In genomic region chr9:18744639-18745038, GRCm38 (mm10) we compare ENCODE assay signal across 10 mouse cellular contexts. TPM values are rescaled to one million over a fixed set of nuclear protein-coding genes. Genes with fewer than 3 reads are reported as not detected.
DNase-seq lines count a peak whose midpoint lies in the region; ATAC-seq lines count a peak whose summit lies in the region.
"Had no signal": no experiment of that assay in that cellular context is flagged by ENCODE, and none has a peak within 500 bp of the region (broad histone marks: within the 10 kb centered on the region; RNA-seq: fewer than 3 reads in every experiment).

No protein-coding gene starts in this region.

- 29% methylated on average over 5 of the region's 5 CpGs for WGBS in hindbrain, embryonic 11.5 days
- WGBS in hindbrain, embryonic 10.5 days: 28% methylated on average over 5 of the region's 5 CpGs

- no peak overlapping the region for H3K4me3 ChIP-seq in hindbrain, embryonic 11.5 days (ENCODE audit: low read depth, low read length)
- no peak overlapping the region for H3K4me3 ChIP-seq in hindbrain, embryonic 10.5 days

- ATAC-seq in hindbrain, embryonic 11.5 days (ENCODE audit: low FRiP score): no peak
- peak; percentile 58; the same call in 1 of the 2 replicates for ATAC-seq in common myeloid progenitor, adult 5-6 weeks (replicated peaks; ENCODE audit: low read depth, poor library complexity, severe bottlenecking)

- H3K4me2 ChIP-seq in hindbrain, embryonic 11.5 days (replicated peaks; ENCODE audit: low read depth, low read length): no peak overlapping the region

- peak; percentile 49 for DNase-seq in hindbrain, embryonic 11.5 days (ENCODE audit: low spot score)
- no peak for DNase-seq in hindbrain, embryonic 10.5 days (ENCODE audit: low spot score)
- peak; percentile 61 for DNase-seq in 3T3-L1 (ENCODE audit: low read depth, low spot score)
- DNase-seq in layer of hippocampus, adult 9-10 months (ENCODE audit: low spot score): peak; percentile 37
- no peak for DNase-seq in heart, adult 11 months
- DNase-seq in testis, postnatal 14 days (ENCODE audit: low spot score): no peak
- no peak for DNase-seq in heart, adult 8-10 months (ENCODE audit: low spot score)

- no peak overlapping the region for H3K9ac ChIP-seq in hindbrain, embryonic 11.5 days (ENCODE audit: low read depth, low read length)

- no peaks in the 10 kb centered on the region for H3K9me3 ChIP-seq in hindbrain, embryonic 11.5 days (ENCODE audit: control insufficient read depth, low read length)
- no peaks in the 10 kb centered on the region for H3K9me3 ChIP-seq in hindbrain, embryonic 10.5 days

- H3K27me3 ChIP-seq in hindbrain, embryonic 11.5 days (ENCODE audit: control insufficient read depth, insufficient read depth, low read length): no peaks in the 10 kb centered on the region
- no peaks in the 10 kb centered on the region for H3K27me3 ChIP-seq in hindbrain, embryonic 10.5 days (ENCODE audit: insufficient read depth, poor library complexity, severe bottlenecking)

- H3K36me3 ChIP-seq in hindbrain, embryonic 11.5 days (ENCODE audit: control insufficient read depth, insufficient read depth, low read length): no peaks in the 10 kb centered on the region
- no peaks in the 10 kb centered on the region for H3K36me3 ChIP-seq in hindbrain, embryonic 10.5 days

- H3K4me1 ChIP-seq in hindbrain, embryonic 11.5 days (replicated peaks; ENCODE audit: control insufficient read depth, insufficient read depth, low read length): no peaks in the 10 kb centered on the region
- no peaks in the 10 kb centered on the region for H3K4me1 ChIP-seq in hindbrain, embryonic 10.5 days (replicated peaks)

- H3K27ac ChIP-seq in hindbrain, embryonic 11.5 days (ENCODE audit: low read depth, low read length): no peak overlapping the region
- no peak overlapping the region for H3K27ac ChIP-seq in hindbrain, embryonic 10.5 days

RNA-seq across cellular contexts. Expression of gene Olfr24, which starts 19.2 kb away (rescaled TPM):
- polyA plus RNA-seq in hindbrain, embryonic 11.5 days (2014; fragmentation: Nextera tagmentation; extraction: Ambion mirVana): not detected in 2 replicates
- polyA plus RNA-seq in hindbrain, embryonic 10.5 days (2016; fragmentation: Nextera tagmentation; extraction: Ambion mirVana): not detected in 2 replicates
- total RNA-seq in common myeloid progenitor, adult 5-6 weeks (2017): not detected in 2 replicates
- total RNA-seq in heart, adult 8-10 months (2022): not detected
- total RNA-seq: liver, adult 2 months had no signal
- polyA plus RNA-seq: liver, adult 2 months; stomach, embryonic 16.5 days had no signal

Comparison
In these comparisons a context has a peak if more than half of its experiments do, and no peak if none do; other contexts are left out.
1. DNase-seq: peak in hindbrain, embryonic 11.5 days (single experiment), 3T3-L1 (single experiment) and layer of hippocampus, adult 9-10 months (single experiment); none in hindbrain, embryonic 10.5 days (single experiment), heart, adult 11 months (single experiment), testis, postnatal 14 days (single experiment) and heart, adult 8-10 months (single experiment).